Mouse (Mus musculus) cerebellum, adult 8-10 months (tissue): ENCODE measurements at regions not wholly inside any gene's neighbourhood (a gene's known extent, or its start where the extent isn't known, plus 50 kb on each side); places are given as distances from the start of the nearest gene placed in this dataset.

Experiments
- DNase-seq: peaks from one replicate; pipeline ENCODE4 v3.0.0; 2022

GRCm38 (mm10) chr13:28513336-28513735 is 256.0 kb downstream of the Gm11361 start:
- DNase-seq: no peak

GRCm38 (mm10) chr13:28512573-28513334 is 255.4 kb downstream of the Gm11361 start:
- DNase-seq: no peak

DNA sequence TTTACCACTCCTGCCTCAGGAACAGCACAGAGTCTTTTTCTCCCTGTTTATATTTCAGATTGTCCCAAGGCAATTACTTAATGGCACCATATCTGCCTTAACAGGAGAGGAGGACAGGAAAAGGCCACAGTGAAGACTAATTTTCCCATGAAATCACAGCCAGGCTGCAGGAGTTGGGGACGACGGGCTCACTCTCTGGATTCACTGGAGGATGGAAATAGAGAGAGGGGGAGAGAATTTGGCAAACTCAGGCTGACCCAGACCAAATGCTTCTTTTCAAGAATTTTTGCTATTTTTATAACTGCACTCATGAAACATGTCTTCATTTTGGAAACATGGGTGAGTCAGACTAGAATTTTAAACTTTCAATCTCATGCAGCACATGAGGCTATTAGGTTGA is 250.9 kb downstream of the Gm11361 start:
- no peak for DNase-seq

DNA sequence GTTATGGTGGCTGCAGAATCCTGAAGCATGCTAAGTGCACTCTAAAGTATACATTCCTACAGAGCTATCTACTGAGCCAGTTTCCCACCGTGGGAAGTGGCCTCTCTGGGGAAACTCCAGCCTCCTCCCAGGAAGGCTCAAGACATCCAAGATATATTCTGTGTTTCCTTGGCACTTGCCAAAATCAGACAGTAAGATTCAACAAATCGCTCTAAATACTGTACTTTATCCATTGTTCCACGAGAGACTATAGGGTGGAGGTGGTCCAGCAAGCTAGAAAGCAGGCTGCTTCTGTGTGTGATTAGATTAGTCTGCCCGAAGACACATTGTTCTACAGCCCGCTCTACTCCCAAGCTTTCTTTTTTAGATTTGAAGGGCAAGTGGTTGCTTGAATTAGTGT is 250.5 kb downstream of the Gm11361 start:
- DNase-seq: no peak

- no peak for DNase-seq
These were observed 247.0 kb downstream of the Gm11361 start for GRCm38 (mm10) chr13:28504340-28504739.

DNA sequence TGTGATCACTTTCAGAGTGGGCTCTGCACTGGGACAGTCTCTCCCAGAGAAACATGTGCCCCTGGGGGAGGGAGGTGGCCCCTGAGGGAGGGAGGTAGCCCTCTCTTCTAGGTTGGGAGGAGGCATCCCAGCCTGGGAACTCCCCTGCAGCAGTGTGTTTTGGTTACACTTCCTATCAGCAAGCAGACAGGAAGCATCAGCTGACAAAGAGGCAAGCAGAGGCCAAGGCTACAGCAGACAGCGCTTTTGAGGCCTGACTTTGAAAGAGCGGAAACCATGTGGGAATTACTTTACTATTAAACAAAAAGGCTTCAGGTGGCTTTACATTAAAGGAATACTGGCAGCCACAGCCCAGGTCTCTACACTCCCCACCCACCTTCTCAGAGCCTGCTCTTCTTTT is 244.8 kb downstream of the Gm11361 start:
- no peak for DNase-seq

GRCm38 (mm10) chr13:28500697-28501096 is 243.4 kb downstream of the Gm11361 start:
- DNase-seq: no peak

- DNase-seq: no peak
These were observed 240.2 kb downstream of the Gm11361 start for GRCm38 (mm10) chr13:28497483-28497882.

GRCm38 (mm10) chr13:28492015-28492414 is 234.7 kb downstream of the Gm11361 start:
- DNase-seq: no peak

- DNase-seq: no peak
These were observed 226.4 kb downstream of the Gm11361 start for GRCm38 (mm10) chr13:28483727-28484126.

- DNase-seq: peak; percentile 51
These were observed 224.1 kb downstream of the Gm11361 start for GRCm38 (mm10) chr13:28481224-28481965.

GRCm38 (mm10) chr13:28466151-28466550 is 208.8 kb downstream of the Gm11361 start:
- no peak for DNase-seq

DNA sequence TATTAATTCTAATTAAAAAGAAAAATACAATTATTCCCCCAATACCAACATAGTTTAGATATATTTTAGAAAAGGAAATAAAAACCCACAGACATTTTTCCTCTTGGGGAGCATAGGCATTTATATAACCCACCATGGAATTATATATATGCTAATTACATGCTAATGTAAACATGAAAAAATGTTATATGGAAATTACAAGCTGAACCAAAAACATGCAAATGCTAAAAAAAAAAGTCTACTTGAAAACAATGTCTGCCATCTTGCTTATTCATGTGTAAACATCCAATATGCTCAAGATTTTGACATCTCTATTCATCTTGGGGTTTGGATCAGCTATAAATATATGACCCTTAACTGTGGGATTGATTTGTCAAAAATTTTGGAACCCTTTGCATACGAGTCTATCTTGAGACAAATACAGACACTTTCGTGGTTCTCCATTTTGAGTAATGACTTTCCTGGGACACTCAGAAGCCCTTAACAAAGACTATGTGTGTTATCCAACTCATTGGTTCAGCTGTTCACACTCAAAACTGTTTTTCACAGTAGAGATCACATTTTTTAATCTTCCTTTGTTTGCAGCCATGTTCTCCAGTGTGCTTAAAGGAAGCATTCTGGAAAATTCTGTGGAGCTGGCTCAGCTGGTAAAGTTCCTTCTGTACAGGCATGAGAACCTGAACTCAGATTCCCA is 208.0 kb downstream of the Gm11361 start:
- DNase-seq: no peak

DNA sequence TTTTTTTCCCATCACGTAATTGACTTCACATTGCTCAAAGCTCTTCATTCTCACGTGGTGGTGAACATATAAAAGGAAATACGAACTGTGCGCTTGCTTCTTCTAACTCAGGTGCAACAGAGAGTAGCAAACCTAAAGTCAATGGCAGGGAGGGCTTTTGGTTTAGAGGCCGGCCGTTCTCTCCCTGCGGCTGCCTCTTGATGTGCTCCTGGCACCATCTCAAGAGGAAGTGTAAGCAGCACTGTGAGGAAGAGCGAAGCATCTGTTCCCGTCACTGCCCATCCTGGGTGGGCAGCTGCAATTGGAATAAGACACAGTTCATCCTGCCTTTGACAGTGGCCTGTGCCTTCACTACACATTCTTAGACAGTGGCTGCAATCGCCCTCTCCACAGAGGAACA is 204.0 kb downstream of the Gm11361 start:
- no peak for DNase-seq

DNA sequence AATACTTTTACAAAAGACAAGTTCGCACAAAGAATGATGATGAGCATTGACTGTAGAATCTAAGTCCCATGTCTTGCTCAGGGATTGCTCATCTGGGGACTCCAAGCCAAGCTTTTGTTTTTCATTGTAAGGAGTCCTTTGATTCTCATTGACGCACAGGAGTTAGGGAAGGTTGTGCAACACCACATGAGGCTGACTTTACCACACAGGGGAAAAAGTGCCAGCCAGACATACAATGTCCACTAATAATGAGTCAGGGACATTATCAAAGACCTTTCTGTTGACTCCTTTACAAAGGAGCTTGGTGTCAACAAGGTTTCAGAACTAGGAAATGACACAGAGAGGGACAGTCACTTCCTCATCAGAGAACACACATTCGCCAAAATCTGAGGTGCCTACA is 200.1 kb downstream of the Gm11361 start:
- DNase-seq: no peak

- no peak for DNase-seq
These were observed 198.6 kb downstream of the Gm11361 start for GRCm38 (mm10) chr13:28455878-28456277.

DNA sequence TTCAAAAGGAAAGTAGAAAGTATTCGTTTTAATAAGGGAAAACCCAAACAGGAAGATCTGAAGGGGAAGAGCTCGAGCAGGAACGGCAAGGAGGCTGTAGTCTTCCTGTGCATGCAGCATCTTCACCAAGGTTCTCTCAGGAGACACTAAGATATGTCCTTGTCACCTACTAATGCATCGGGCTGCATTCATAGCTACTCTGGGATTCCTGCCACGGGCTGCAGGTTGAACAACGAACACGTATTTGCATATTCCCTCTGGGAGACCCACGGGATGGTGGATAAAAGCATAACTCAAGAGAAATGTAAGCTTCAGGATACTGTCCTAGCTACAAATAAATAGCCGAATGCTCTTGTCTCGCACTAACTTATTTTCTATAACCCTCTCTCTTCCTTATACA is 197.7 kb downstream of the Gm11361 start:
- DNase-seq: no peak

GRCm38 (mm10) chr13:28450699-28451445 is 193.5 kb downstream of the Gm11361 start:
- no peak for DNase-seq

GRCm38 (mm10) chr13:28449026-28449425 is 191.7 kb downstream of the Gm11361 start:
- no peak for DNase-seq

DNA sequence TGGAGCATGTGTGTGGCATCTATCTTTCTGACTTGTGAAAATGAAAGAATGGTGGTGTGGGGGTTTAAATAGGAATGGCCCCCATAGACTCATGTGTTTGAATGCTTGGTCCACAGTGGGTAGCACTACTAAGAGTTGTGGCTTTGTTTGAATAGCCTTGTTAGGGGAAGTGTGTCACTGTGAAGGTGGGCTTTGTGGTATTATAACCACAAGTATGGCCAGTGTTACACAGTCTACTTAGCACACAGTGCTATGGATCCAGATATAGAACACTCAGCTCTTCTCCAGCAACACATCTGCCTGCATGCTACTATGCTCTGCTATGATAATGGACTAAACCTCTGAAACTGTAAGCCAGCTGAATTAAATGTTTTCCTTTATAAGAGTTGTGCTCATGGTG is 184.9 kb downstream of the Gm11361 start:
- DNase-seq: no peak

DNA sequence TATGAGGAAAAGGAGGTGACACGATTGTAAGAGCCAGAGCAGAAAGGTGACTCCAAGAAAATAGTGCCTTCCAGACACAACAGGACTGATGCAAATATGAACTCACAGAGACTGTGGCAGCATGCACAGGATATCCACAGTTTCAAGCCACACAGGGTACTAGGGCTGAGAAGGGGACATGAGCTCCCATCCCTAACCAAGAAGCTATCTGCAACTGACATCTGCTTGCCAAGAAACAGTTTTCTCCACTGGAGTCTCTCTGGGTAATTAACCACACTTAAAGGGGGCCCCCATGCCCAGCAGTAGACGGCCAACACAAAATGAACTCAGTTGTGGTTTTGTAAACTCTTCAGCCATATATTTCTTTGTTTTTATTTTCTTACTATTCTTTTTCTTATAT is 176.1 kb downstream of the Gm11361 start:
- DNase-seq: no peak

GRCm38 (mm10) chr13:28432017-28432416 is 174.7 kb downstream of the Gm11361 start:
- no peak for DNase-seq

DNA sequence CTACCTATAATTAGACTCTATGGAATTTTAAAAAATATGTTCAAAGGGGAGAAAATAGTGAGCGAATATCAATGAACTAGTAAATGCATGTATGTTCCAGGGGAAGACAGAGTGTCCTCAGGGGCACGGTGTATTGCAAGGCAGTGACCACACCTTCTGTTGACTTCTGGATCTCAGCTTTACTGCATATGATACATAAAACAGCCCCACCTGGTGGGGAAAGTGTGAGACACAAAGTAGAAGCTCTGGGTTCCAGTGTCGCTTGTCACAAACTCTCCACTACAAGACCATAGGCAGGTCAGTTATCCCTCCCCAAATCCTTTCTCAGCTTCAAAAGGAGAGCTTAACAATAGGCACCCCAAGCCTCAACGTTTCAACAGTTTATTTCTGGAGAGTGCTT is 168.8 kb downstream of the Gm11361 start:
- DNase-seq: no peak
